Mouse (Mus musculus): ENCODE measurements around the gene Ciao2a. TPM values are rescaled to one million over a fixed set of nuclear protein-coding genes. Genes with fewer than 3 reads are reported as not detected.

The Ciao2a gene
- polyA plus RNA-seq (2014; fragmentation: Nextera tagmentation; extraction: Ambion mirVana), result 150 and 158 TPM in 2 replicates

- ATAC-seq (ENCODE audit: insufficient number of reproducible peaks, insufficient read depth, low FRiP score, low read depth), result peak; percentile 85
- Histone ChIP-seq H3K27me3 (ENCODE audit: control insufficient read depth, insufficient read depth, low read length) (no peaks in the 10 kb centered on the region), H3K4me3 (ENCODE audit: low read depth, low read length) (peak within 1 kb of the TSS; percentile 56), H3K4me1 (ENCODE audit: control insufficient read depth, insufficient read depth, low read length) (peaks cover 7% of the 10 kb centered on the region; the same call in 1 of the 2 replicates), H3K36me3 (ENCODE audit: control insufficient read depth, insufficient read depth, low read length) (no peaks in the 10 kb centered on the region), H3K27ac (ENCODE audit: low read length) (peak within 1 kb of the TSS; percentile 74), H3K9ac (replicated peaks; ENCODE audit: low read depth, low read length) (peak within 1 kb of the TSS; percentile 45), H3K4me2 (replicated peaks; ENCODE audit: low read depth, low read length) (peak within 1 kb of the TSS; percentile 71), H3K9me3 (ENCODE audit: control insufficient read depth, low read depth, low read length) (no peaks in the 10 kb centered on the region)
- WGBS, result under 1% methylated on average over 34 of the region's 34 CpGs
These were observed at the start of gene Ciao2a, which contains the start of gene Snx1 for GRCm38 (mm10) chr9:66126456-66127192. Ciao2a (plus strand) TSS chr9:66126611. Snx1 (minus strand) TSS chr9:66126587.

GRCm38 (mm10) chr9:66078072-66078471, 48.3 kb upstream of the Ciao2a start:
- no peaks in the 10 kb centered on the region for H3K36me3 ChIP-seq (ENCODE audit: control insufficient read depth, insufficient read depth, low read length)
- H3K4me2 ChIP-seq (replicated peaks; ENCODE audit: low read depth, low read length), result peak overlapping the region; percentile 23; the same call in 1 of the 2 replicates
- no peak overlapping the region for H3K27ac ChIP-seq (ENCODE audit: low read length)
- WGBS, result 62% methylated on average over 3 of the region's 3 CpGs
- H3K4me1 ChIP-seq (ENCODE audit: control insufficient read depth, insufficient read depth, low read length), result peaks cover 6% of the 10 kb centered on the region; the same call in 1 of the 2 replicates
- H3K27me3 ChIP-seq (ENCODE audit: control insufficient read depth, insufficient read depth, low read length), result no peaks in the 10 kb centered on the region
- H3K9me3 ChIP-seq (ENCODE audit: control insufficient read depth, low read depth, low read length), result no peaks in the 10 kb centered on the region
- no peak overlapping the region for H3K4me3 ChIP-seq (ENCODE audit: low read depth, low read length)
- no peak overlapping the region for H3K9ac ChIP-seq (replicated peaks; ENCODE audit: low read depth, low read length)
- ATAC-seq (ENCODE audit: insufficient number of reproducible peaks, insufficient read depth, low FRiP score, low read depth), result no peak

- H3K9ac ChIP-seq (replicated peaks; ENCODE audit: low read depth, low read length), result no peak overlapping the region
- H3K4me3 ChIP-seq (ENCODE audit: low read depth, low read length), result no peak overlapping the region
- peaks cover 6% of the 10 kb centered on the region; the same call in 1 of the 2 replicates for H3K4me1 ChIP-seq (ENCODE audit: control insufficient read depth, insufficient read depth, low read length)
- WGBS, result 2% methylated on average over 14 of the region's 14 CpGs
- H3K27me3 ChIP-seq (ENCODE audit: control insufficient read depth, insufficient read depth, low read length), result no peaks in the 10 kb centered on the region
- no peaks in the 10 kb centered on the region for H3K36me3 ChIP-seq (ENCODE audit: control insufficient read depth, insufficient read depth, low read length)
- H3K27ac ChIP-seq (ENCODE audit: low read length), result no peak overlapping the region
- H3K9me3 ChIP-seq (ENCODE audit: control insufficient read depth, low read depth, low read length), result no peaks in the 10 kb centered on the region
- no peak for ATAC-seq (ENCODE audit: insufficient number of reproducible peaks, insufficient read depth, low FRiP score, low read depth)
- H3K4me2 ChIP-seq (replicated peaks; ENCODE audit: low read depth, low read length), result peak overlapping the region; percentile 23; the same call in 1 of the 2 replicates
These were observed 47.9 kb upstream of the Ciao2a start for GRCm38 (mm10) chr9:66078493-66078892.

GRCm38 (mm10) chr9:66080804-66081459, 45.5 kb upstream of the Ciao2a start:
- peaks cover 6% of the 10 kb centered on the region; the same call in 1 of the 2 replicates for H3K4me1 ChIP-seq (ENCODE audit: control insufficient read depth, insufficient read depth, low read length)
- no peak for ATAC-seq (ENCODE audit: insufficient number of reproducible peaks, insufficient read depth, low FRiP score, low read depth)
- WGBS, result 81% methylated on average over 3 of the region's 3 CpGs
- no peaks in the 10 kb centered on the region for H3K27me3 ChIP-seq (ENCODE audit: control insufficient read depth, insufficient read depth, low read length)
- no peak overlapping the region for H3K9ac ChIP-seq (replicated peaks; ENCODE audit: low read depth, low read length)
- no peak overlapping the region for H3K4me2 ChIP-seq (replicated peaks; ENCODE audit: low read depth, low read length)
- no peaks in the 10 kb centered on the region for H3K9me3 ChIP-seq (ENCODE audit: control insufficient read depth, low read depth, low read length)
- H3K4me3 ChIP-seq (ENCODE audit: low read depth, low read length), result no peak overlapping the region
- H3K27ac ChIP-seq (ENCODE audit: low read length), result no peak overlapping the region
- no peaks in the 10 kb centered on the region for H3K36me3 ChIP-seq (ENCODE audit: control insufficient read depth, insufficient read depth, low read length)

- Histone ChIP-seq H3K27ac (ENCODE audit: low read length) (no peak overlapping the region), H3K27me3 (ENCODE audit: control insufficient read depth, insufficient read depth, low read length) (no peaks in the 10 kb centered on the region), H3K4me2 (replicated peaks; ENCODE audit: low read depth, low read length) (no peak overlapping the region), H3K9me3 (ENCODE audit: control insufficient read depth, low read depth, low read length) (no peaks in the 10 kb centered on the region), H3K4me1 (ENCODE audit: control insufficient read depth, insufficient read depth, low read length) (peaks cover 6% of the 10 kb centered on the region; the same call in 1 of the 2 replicates), H3K36me3 (ENCODE audit: control insufficient read depth, insufficient read depth, low read length) (no peaks in the 10 kb centered on the region; the same call in 1 of the 2 replicates), H3K4me3 (ENCODE audit: low read depth, low read length) (no peak overlapping the region), H3K9ac (replicated peaks; ENCODE audit: low read depth, low read length) (no peak overlapping the region)
- ATAC-seq (ENCODE audit: insufficient number of reproducible peaks, insufficient read depth, low FRiP score, low read depth), result no peak
- WGBS, result 78% methylated on average over 4 of the region's 4 CpGs
These were observed 44.4 kb upstream of the Ciao2a start for GRCm38 (mm10) chr9:66081999-66082398.

- Histone ChIP-seq H3K4me1 (ENCODE audit: control insufficient read depth, insufficient read depth, low read length) (no peaks in the 10 kb centered on the region), H3K9ac (replicated peaks; ENCODE audit: low read depth, low read length) (no peak overlapping the region), H3K4me2 (replicated peaks; ENCODE audit: low read depth, low read length) (no peak overlapping the region), H3K36me3 (ENCODE audit: control insufficient read depth, insufficient read depth, low read length) (peaks cover 21% of the 10 kb centered on the region), H3K9me3 (ENCODE audit: control insufficient read depth, low read depth, low read length) (no peaks in the 10 kb centered on the region), H3K27me3 (ENCODE audit: control insufficient read depth, insufficient read depth, low read length) (no peaks in the 10 kb centered on the region), H3K4me3 (ENCODE audit: low read depth, low read length) (no peak overlapping the region), H3K27ac (ENCODE audit: low read length) (no peak overlapping the region)
- no peak for ATAC-seq (ENCODE audit: insufficient number of reproducible peaks, insufficient read depth, low FRiP score, low read depth)
- 91% methylated on average over 3 of the region's 3 CpGs for WGBS
These were observed 42.2 kb upstream of the Ciao2a start for GRCm38 (mm10) chr9:66084171-66084570.

- WGBS, result 94% methylated on average over 7 of the region's 7 CpGs
These were observed 39.3 kb upstream of the Ciao2a start for GRCm38 (mm10) chr9:66087062-66087461.

GRCm38 (mm10) chr9:66088411-66088810, 38.0 kb upstream of the Ciao2a start:
- no peak; the same call in 1 of the 2 replicates for ATAC-seq (ENCODE audit: insufficient number of reproducible peaks, insufficient read depth, low FRiP score, low read depth)
- Histone ChIP-seq H3K27ac (ENCODE audit: low read length) (no peak overlapping the region), H3K4me1 (ENCODE audit: control insufficient read depth, insufficient read depth, low read length) (peaks cover 6% of the 10 kb centered on the region; the same call in 1 of the 2 replicates), H3K9ac (replicated peaks; ENCODE audit: low read depth, low read length) (no peak overlapping the region), H3K9me3 (ENCODE audit: control insufficient read depth, low read depth, low read length) (no peaks in the 10 kb centered on the region), H3K27me3 (ENCODE audit: control insufficient read depth, insufficient read depth, low read length) (no peaks in the 10 kb centered on the region), H3K36me3 (ENCODE audit: control insufficient read depth, insufficient read depth, low read length) (peaks cover 49% of the 10 kb centered on the region), H3K4me3 (ENCODE audit: low read depth, low read length) (no peak overlapping the region), H3K4me2 (replicated peaks; ENCODE audit: low read depth, low read length) (no peak overlapping the region)
- 57% methylated on average over 4 of the region's 4 CpGs for WGBS

More at GRCm38 (mm10) chr9:66087062-66087461, 39.3 kb upstream of the Ciao2a start:
- Histone ChIP-seq H3K27me3 (ENCODE audit: control insufficient read depth, insufficient read depth, low read length) (no peaks in the 10 kb centered on the region), H3K4me2 (replicated peaks; ENCODE audit: low read depth, low read length) (no peak overlapping the region), H3K27ac (ENCODE audit: low read length) (no peak overlapping the region), H3K4me3 (ENCODE audit: low read depth, low read length) (no peak overlapping the region), H3K9me3 (ENCODE audit: control insufficient read depth, low read depth, low read length) (no peaks in the 10 kb centered on the region), H3K4me1 (ENCODE audit: control insufficient read depth, insufficient read depth, low read length) (0 out of 2 replicates have a peak, but pooled peaks cover under 1% of the 10 kb centered on the region), H3K9ac (replicated peaks; ENCODE audit: low read depth, low read length) (no peak overlapping the region), H3K36me3 (ENCODE audit: control insufficient read depth, insufficient read depth, low read length) (peaks cover 35% of the 10 kb centered on the region)
- no peak for ATAC-seq (ENCODE audit: insufficient number of reproducible peaks, insufficient read depth, low FRiP score, low read depth)

All from stomach, embryonic 14.5 days (tissue).